Mouse (Mus musculus): ENCODE measurements at regions not wholly inside any gene's neighbourhood (a gene's known extent, or its start where the extent isn't known, plus 50 kb on each side); places are given as distances from the start of the nearest gene placed in this dataset.

GRCm38 (mm10) chr4:79530968-79531620, 1302.8 kb upstream of the Tyrp1 start:
- H3K36me3 ChIP-seq, result no peaks in the 10 kb centered on the region
- H3K4me2 ChIP-seq (replicated peaks), result no peak overlapping the region
- peak overlapping the region; percentile 73 for H3K27ac ChIP-seq
- no peaks in the 10 kb centered on the region for H3K9me3 ChIP-seq
- no peaks in the 10 kb centered on the region for H3K27me3 ChIP-seq
- peaks cover 13% of the 10 kb centered on the region for H3K4me1 ChIP-seq (replicated peaks)
- ATAC-seq, result peak; percentile 63
- no peak overlapping the region for H3K4me3 ChIP-seq (replicated peaks)
- WGBS, result 58% methylated on average over 6 of the region's 6 CpGs
- H3K9ac ChIP-seq (replicated peaks), result no peak overlapping the region

GRCm38 (mm10) chr4:79531769-79532168, 1302.2 kb upstream of the Tyrp1 start:
- H3K27me3 ChIP-seq, result no peaks in the 10 kb centered on the region
- H3K36me3 ChIP-seq, result no peaks in the 10 kb centered on the region
- H3K4me3 ChIP-seq (replicated peaks), result no peak overlapping the region
- peak; percentile 37 for ATAC-seq
- H3K9me3 ChIP-seq, result no peaks in the 10 kb centered on the region
- WGBS, result 50% methylated on average over 2 of the region's 2 CpGs
- H3K27ac ChIP-seq, result peak overlapping the region; percentile 80
- H3K4me2 ChIP-seq (replicated peaks), result no peak overlapping the region
- no peak overlapping the region for H3K9ac ChIP-seq (replicated peaks)
- H3K4me1 ChIP-seq (replicated peaks), result peaks cover 13% of the 10 kb centered on the region

- H3K4me3 ChIP-seq (replicated peaks), result no peak overlapping the region
- 37% methylated on average over 3 of the region's 3 CpGs for WGBS
- no peak overlapping the region for H3K9ac ChIP-seq (replicated peaks)
- H3K27me3 ChIP-seq, result no peaks in the 10 kb centered on the region
- no peak overlapping the region for H3K4me2 ChIP-seq (replicated peaks)
- H3K36me3 ChIP-seq, result no peaks in the 10 kb centered on the region
- peak; percentile 96 for ATAC-seq
- peaks cover 13% of the 10 kb centered on the region for H3K4me1 ChIP-seq (replicated peaks)
- H3K9me3 ChIP-seq, result no peaks in the 10 kb centered on the region
- peak overlapping the region; percentile 80 for H3K27ac ChIP-seq
These were observed 1301.4 kb upstream of the Tyrp1 start for GRCm38 (mm10) chr4:79532420-79533066.

GRCm38 (mm10) chr4:79545461-79545860, 1288.5 kb upstream of the Tyrp1 start:
- 83% methylated on average over 4 of the region's 4 CpGs for WGBS

More at GRCm38 (mm10) chr4:79545461-79545860, 1288.5 kb upstream of the Tyrp1 start:
- ATAC-seq, result no peak
- Histone ChIP-seq H3K9ac (replicated peaks) (no peak overlapping the region), H3K27me3 (no peaks in the 10 kb centered on the region), H3K4me3 (replicated peaks) (no peak overlapping the region), H3K36me3 (no peaks in the 10 kb centered on the region), H3K27ac (no peak overlapping the region), H3K4me2 (replicated peaks) (no peak overlapping the region), H3K9me3 (no peaks in the 10 kb centered on the region), H3K4me1 (replicated peaks) (no peaks in the 10 kb centered on the region)

All from midbrain, embryonic 13.5 days (tissue).